18 mouse cellular contexts compared by ENCODE assay signal in the genomic region with DNA sequence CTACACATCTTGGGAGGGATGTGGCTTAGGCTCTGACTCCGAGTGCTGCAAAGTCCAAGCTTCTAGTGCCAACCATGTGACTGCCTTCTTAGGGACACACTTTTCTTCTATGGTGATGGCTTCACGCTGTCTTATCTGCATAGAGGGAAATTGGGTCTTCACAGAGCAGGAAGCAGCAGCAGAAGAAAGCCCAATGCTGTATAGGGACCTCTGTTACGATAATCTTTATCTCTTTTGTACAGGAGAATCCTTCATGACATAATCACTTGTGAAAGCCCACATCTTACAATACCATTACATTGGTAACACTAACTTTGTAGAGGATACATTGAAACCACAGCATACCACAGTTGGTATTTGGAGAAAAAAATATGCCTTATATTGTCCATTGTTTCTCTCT.
"Had no signal": no experiment of that assay in that cellular context is flagged by ENCODE, and none has a peak within 500 bp of the region (broad histone marks: within the 10 kb centered on the region; RNA-seq: fewer than 3 reads in every experiment).

No protein-coding gene starts in this region.

- ATAC-seq: intestine, embryonic 15.5 days; midbrain, embryonic 15.5 days had no signal

- H3K4me3 ChIP-seq: intestine, embryonic 15.5 days; lung, embryonic 15.5 days; midbrain, embryonic 12.5 days; midbrain, embryonic 15.5 days; neural tube, embryonic 12.5 days; neural tube, embryonic 15.5 days; stomach, embryonic 15.5 days had no signal

- H3K4me2 ChIP-seq: intestine, embryonic 15.5 days; lung, embryonic 15.5 days; midbrain, embryonic 12.5 days; midbrain, embryonic 15.5 days; neural tube, embryonic 12.5 days; neural tube, embryonic 15.5 days; stomach, embryonic 15.5 days had no signal

- DNase-seq: kidney, adult 11 months; kidney, adult 9 months; kidney, postnatal 14 days; kidney, postnatal 4 days; lung, adult 18-20 months; lung, postnatal 10 days; lung, postnatal 36 days; right cerebral cortex, adult 18-20 months; right cerebral cortex, postnatal 14 days; spleen, adult 18-20 months; thymus, postnatal 36 days had no signal

- H3K4me1 ChIP-seq: intestine, embryonic 15.5 days; midbrain, embryonic 12.5 days; midbrain, embryonic 15.5 days; neural tube, embryonic 12.5 days; neural tube, embryonic 15.5 days; stomach, embryonic 15.5 days had no signal

- H3K9me3 ChIP-seq: intestine, embryonic 15.5 days; lung, embryonic 15.5 days; midbrain, embryonic 12.5 days; midbrain, embryonic 15.5 days; neural tube, embryonic 12.5 days; neural tube, embryonic 15.5 days; stomach, embryonic 15.5 days had no signal

- H3K27ac ChIP-seq: intestine, embryonic 15.5 days; lung, embryonic 15.5 days; midbrain, embryonic 12.5 days; midbrain, embryonic 15.5 days; neural tube, embryonic 12.5 days; neural tube, embryonic 15.5 days; stomach, embryonic 15.5 days had no signal

- H3K27me3 ChIP-seq: intestine, embryonic 15.5 days; lung, embryonic 15.5 days; midbrain, embryonic 12.5 days; midbrain, embryonic 15.5 days; neural tube, embryonic 12.5 days; neural tube, embryonic 15.5 days; stomach, embryonic 15.5 days had no signal

- H3K9ac ChIP-seq: intestine, embryonic 15.5 days; lung, embryonic 15.5 days; midbrain, embryonic 12.5 days; midbrain, embryonic 15.5 days; neural tube, embryonic 12.5 days; neural tube, embryonic 15.5 days; stomach, embryonic 15.5 days had no signal

- H3K36me3 ChIP-seq: intestine, embryonic 15.5 days; lung, embryonic 15.5 days; midbrain, embryonic 12.5 days; midbrain, embryonic 15.5 days; neural tube, embryonic 12.5 days; neural tube, embryonic 15.5 days; stomach, embryonic 15.5 days had no signal
